Mouse (Mus musculus): Measurements from ENCODE around the gene Glcci1. TPM values are rescaled to one million over a fixed set of nuclear protein-coding genes. Genes with fewer than 3 reads are reported as not detected.

Glcci1 gene
- total RNA-seq, 2 experiments from 2014 or later = 11.5 to 23.8 TPM

DNA sequence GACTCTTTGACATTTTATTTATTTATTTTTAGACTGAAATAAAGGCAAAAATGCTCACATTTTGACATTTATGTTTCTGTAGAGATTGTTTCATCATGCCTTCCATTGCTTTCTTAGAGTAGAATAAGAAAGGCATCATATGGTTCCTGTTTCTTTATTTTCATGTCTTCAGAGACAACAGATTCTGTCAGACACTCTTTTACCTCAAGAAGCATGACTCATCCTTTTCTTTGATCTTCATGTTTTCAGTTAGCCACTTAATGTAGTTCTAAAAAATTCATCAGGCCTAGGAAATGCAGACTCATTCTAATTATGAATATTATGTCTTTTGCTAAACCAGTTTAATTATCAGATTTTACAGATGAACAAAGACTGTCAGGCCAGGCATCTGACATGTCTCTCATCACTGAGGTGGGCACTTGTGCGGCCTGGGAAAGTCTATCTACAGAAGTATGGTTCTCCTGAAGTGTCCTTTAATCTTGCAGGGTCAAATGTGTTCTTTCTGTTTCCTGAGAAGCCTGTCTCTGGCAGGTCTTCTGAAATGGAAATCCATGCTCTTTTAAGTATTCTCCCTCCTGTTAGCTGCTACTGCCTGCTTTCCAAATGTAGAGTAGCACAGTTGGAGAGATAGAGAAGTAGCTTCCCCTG lies 19.3 kb upstream of the Glcci1 start:
- intact Hi-C loops (cut with DNase I) = no loop called here
- no peak for DNase-seq

DNA sequence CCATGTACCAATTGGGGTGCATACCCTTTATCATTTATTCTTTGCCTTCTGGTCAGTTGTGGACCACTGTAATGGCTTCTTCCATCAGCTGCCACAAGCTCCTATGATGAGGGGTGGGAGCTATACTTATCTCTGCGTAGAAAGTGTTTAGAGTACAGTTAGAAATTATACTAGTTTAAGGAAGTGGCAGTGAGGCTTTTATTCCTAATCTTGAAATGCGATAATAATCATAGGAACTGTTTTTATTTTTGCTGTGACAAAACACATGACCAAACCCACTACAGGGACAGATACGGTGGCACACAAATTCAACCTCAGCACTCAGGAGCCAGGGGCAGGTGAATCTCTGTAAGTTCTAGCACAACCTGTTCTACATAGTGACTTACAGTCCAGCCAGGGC lies 17.2 kb upstream of the Glcci1 start:
- DNase-seq = no peak
- intact Hi-C loops (cut with DNase I) = no loop called here

- intact Hi-C loops (cut with DNase I) = no loop called here
- no peak for DNase-seq
Observed at GRCm38 (mm10) chr6:8495109-8495826, 14.1 kb upstream of the Glcci1 start.

GRCm38 (mm10) chr6:8495827-8496222 lies 13.6 kb upstream of the Glcci1 start:
- intact Hi-C loops (cut with DNase I) = no loop called here
- DNase-seq = no peak

DNA sequence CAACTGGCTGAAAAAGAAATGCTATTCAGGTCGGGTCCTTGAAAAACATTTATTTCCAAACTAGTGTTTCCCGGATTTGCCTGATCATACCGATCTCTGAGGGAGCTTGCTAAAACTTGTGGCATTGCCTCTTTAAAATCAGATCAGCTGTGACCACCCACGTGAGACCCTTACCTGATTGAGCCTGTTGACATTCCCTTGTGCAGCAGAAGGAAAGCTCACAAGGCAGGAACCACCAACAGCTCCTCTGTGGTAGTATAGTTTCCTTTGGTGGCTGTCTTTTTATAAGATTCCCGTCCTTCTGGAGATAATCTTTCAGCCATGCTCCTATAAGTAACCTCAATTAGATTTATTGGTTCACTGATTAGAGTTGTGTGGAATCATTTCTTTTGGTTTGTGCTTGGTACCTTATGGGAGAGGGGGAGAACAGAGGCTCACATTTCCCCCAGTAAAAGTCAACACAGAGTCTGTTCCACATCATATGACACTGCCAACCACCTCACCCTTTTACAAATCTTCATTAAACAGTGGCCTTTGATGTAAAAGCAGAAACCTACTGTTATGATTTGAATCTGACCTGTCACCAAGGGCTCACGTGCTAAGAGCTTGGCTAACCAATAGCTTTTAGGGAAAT lies 12.0 kb upstream of the Glcci1 start:
- intact Hi-C loops (cut with DNase I) = no loop called here
- DNase-seq = no peak

DNA sequence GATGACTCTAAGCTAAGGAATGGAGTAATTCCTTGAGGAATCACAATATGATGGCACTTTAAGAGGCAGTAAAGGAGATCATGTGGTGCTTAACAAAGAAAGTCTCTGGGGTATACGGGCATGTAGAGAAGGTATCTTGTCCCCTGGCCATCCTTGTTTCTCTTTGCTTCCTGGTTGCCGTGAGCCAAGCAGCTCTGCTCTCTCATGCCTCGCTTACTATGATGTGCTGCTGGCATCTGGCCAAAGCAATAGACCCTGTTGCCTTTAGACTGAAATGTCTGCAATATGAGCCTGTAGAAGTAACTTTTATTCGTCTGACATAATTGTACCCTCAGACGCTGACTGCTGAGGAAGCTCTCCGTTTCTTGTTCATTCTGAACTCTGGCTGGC lies 11.5 kb upstream of the Glcci1 start:
- intact Hi-C loops (cut with DNase I) = no loop called here

GRCm38 (mm10) chr6:8498961-8499360 lies 10.4 kb upstream of the Glcci1 start:
- DNase-seq = no peak
- intact Hi-C loops (cut with DNase I) = no loop called here

More for the DNA sequence above, 11.5 kb upstream of the Glcci1 start:
- no peak for DNase-seq

GRCm38 (mm10) chr6:8503953-8504352 lies 5.4 kb upstream of the Glcci1 start:
- intact Hi-C loops (cut with DNase I) = loop anchor here (10.0 kb wide), 1 partner anchor 229 kb away; no protein-coding TSS in a partner anchor

GRCm38 (mm10) chr6:8504521-8505228 lies 4.7 kb upstream of the Glcci1 start:
- intact Hi-C loops (cut with DNase I) = loop anchor here (10.0 kb wide), 1 partner anchor 230 kb away; no protein-coding TSS in a partner anchor
- no peak for DNase-seq

More at GRCm38 (mm10) chr6:8503953-8504352, 5.4 kb upstream of the Glcci1 start:
- no peak for DNase-seq

- intact Hi-C loops (cut with DNase I) = loop anchor here (10.0 kb wide), 1 partner anchor 232 kb away; no protein-coding TSS in a partner anchor
- DNase-seq = no peak
Observed at GRCm38 (mm10) chr6:8506631-8507030, 2.8 kb upstream of the Glcci1 start.

DNA sequence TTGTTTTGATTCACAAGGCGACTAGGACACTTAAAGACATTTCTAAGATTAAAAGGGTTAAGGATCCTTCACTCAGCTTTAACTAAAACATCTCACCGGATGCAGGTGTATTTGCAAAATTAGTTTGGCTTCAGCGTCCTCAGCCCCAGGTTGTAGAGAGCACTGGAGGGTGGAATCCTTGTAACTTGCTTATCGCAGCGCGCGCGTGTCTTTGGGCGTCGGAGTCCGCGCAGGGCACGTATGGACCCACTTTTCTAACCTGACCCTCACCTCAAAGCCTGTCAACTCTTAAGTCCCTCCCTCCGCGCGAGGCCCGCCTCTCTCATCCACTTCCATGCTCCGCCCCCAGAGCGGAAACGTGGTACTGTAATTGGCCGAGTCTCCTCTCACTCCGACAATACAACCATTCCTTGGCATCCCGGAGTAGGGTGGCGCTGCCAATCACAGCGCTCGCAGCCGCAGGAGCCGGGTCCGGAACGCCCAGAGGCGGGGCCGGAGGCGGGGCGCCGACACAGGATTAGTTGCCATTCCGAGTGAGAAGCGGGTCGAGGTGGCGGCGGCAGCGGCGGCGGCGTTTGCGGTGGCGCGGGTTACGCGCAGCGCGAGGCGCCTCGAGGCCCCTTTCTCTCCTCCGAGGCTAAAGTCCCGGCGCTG lies 390 bp upstream of the Glcci1 start:
- DNase-seq = peak; percentile 99
- intact Hi-C loops (cut with DNase I) = loop anchor here (10.0 kb wide), 1 partner anchor 234 kb away; no protein-coding TSS in a partner anchor

DNA sequence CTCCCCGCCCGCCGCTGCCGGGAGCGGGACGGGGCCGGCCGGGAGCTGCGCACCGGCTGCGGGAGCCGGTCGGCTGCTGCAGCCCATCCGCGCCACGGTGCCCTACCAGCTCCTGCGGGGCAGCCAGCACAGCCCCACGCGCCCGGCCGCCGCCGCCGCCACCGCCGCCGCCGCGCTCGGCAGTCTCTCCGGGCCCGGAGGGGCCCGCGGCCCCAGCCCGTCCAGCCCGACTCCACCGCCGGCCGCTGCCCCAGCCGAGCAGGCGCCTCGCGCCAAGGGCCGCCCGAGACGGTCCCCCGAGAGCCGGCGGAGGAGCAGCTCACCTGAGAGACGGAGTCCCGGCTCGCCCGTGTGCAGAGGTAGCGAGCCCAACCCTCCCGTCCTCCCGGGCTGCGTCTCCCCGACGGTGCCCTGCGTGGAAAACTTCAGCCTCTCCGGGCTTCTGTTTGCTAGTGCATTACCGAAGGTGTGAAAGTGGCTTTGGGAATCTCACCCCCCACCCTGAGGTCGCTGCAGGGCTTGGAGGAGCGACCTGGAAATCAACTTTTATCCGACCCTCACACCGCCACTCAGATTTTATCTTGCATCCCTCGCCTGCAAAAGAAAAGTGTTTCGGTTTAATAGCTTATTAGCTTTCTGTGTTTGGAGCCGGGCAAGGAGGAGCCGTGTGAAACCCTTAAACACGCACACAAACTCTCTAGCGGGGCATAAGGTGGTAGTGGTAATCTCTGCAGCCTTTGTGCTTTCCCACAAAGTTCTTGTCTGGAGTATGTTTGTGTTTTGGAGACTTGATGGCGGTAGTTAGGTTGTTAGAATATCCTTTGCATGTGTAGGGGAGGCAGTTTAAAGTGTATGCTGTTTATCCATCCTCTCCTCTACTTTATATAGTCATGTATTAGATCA lies 812 bp downstream of the Glcci1 start:
- peak in 1 of 2 experiments; percentile 47 for DNase-seq
- intact Hi-C loops (cut with DNase I) = loop anchor here (5.0 to 10.0 kb wide), 3 partner anchors 158 to 235 kb away; no protein-coding TSS in a partner anchor

DNA sequence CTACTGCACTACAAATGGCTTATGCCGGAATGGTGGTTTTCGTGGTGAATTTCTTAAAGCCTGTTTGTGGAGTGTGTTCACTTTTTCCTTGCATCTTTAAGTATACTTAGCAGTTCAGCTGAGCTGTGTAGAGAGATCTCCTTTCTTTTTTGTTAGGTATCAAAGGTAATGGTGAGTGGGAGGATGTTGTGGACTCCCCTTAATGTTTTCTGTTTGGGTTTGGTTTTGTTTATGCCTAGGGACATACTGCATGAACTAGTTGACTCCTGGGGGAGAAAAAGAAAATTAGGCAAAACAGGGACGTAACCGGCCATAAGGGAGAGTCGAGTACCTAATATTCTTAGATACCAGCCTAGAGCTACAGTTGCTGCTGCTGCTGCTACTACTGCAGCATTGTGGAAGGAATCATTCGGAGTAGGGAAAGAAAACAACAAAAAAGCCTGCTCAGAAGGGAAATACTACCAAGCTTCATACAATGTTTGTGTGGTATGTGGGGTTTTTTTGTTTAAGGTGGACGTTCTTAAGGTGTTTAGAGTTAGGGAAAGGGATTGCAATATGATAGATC lies 1.5 kb downstream of the Glcci1 start:
- no peak for DNase-seq
- intact Hi-C loops (cut with DNase I) = loop anchor here (5.0 kb wide), 2 partner anchors 159 to 181 kb away; no protein-coding TSS in a partner anchor

GRCm38 (mm10) chr6:8511447-8511846 lies 2.0 kb downstream of the Glcci1 start:
- intact Hi-C loops (cut with DNase I) = loop anchor here (5.0 kb wide), 2 partner anchors 159 to 181 kb away; no protein-coding TSS in a partner anchor

DNA sequence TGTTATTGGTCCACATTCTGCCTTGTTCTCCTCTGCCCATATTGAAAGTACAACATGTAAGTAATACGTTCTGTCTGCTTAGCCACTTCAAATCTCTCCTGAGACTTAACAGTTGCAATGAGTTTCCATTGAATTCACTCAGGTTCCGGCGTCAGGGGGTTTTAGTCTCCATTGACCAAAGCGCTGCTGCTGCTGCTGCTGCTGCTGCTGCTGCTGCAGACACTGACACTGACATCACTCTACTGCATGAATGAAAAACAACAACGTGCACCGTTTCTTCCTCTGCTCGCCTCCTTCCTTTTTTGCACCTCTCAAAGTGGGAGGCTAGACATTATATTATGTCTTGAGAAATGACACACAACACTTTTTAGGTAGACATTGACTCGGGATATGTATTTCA lies 3.0 kb downstream of the Glcci1 start:
- no peak for DNase-seq
- intact Hi-C loops (cut with DNase I) = loop anchor here (5.0 kb wide), 2 partner anchors 160 to 180 kb away; no protein-coding TSS in a partner anchor

More at GRCm38 (mm10) chr6:8511447-8511846, 2.0 kb downstream of the Glcci1 start:
- DNase-seq = no peak

DNA sequence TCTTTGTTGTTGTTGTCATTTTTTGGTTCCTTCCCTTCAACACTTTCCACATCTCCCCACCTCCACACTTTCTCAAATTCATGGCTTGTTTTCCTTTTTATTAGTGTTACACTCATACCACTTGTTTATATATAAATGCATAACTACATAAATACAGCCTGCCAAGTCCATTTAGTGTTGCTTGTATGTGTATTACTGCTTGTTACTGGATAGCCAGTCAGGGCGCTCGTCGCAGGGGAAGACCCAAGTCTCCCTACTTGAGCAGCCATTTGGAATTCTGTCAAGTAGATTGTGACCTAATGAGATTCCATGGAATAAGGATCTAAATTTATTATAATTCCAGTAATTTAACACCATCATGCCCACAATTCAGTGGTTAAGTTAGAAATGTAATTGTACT lies 10.3 kb downstream of the Glcci1 start:
- intact Hi-C loops (cut with DNase I) = no loop called here
- no peak for DNase-seq

GRCm38 (mm10) chr6:8521231-8521630 lies 11.8 kb downstream of the Glcci1 start:
- no peak for DNase-seq
- intact Hi-C loops (cut with DNase I) = no loop called here

GRCm38 (mm10) chr6:8524717-8525116 lies 15.3 kb downstream of the Glcci1 start:
- DNase-seq = no peak
- intact Hi-C loops (cut with DNase I) = no loop called here
